Mouse (Mus musculus) bone marrow macrophage, adult 2 months (primary cell): ENCODE data around the gene Ptger4. TPM values are rescaled to one million over a fixed set of nuclear protein-coding genes. Genes with fewer than 3 reads are reported as not detected.
"Not testable (repeated sequence)": the region's sequence is repeated elsewhere in the genome, so short reads cannot be mapped to it uniquely, and the experiment has no call there.

Source experiments
- H3K27ac ChIP-seq: 2 replicates; pipeline ENCODE4 v1.5.1; 2012; ENCODE audit warnings: low read depth, low read length; ENCODE audit not compliant: insufficient read depth
- H3K4me1 ChIP-seq: 2 replicates; pipeline ENCODE4 v1.6.1; 2012; ENCODE audit warnings: low read length; ENCODE audit not compliant: control insufficient read depth, insufficient read depth
- H3K4me3 ChIP-seq: 2 replicates; pipeline ENCODE4 v1.5.1; 2012; ENCODE audit warnings: mild to moderate bottlenecking, low read length, moderate library complexity; ENCODE audit not compliant: insufficient read depth
- CTCF ChIP-seq: IDR thresholded peaks from 2 replicates; pipeline ENCODE4 v1.5.1; 2012; ENCODE audit warnings: low read depth, mild to moderate bottlenecking, low read length, moderate library complexity
- POLR2A ChIP-seq: IDR thresholded peaks from 2 replicates; pipeline ENCODE4 v1.6.1; 2012; ENCODE audit warnings: mild to moderate bottlenecking, low read depth, low read length, borderline replicate concordance
- polyA plus RNA-seq: library from polyadenylated mRNA; stranded (reverse); fragments of >200 nt; gene quantifications from 2 replicates; pipeline ENCODE4 v1.2.4, GENCODE M21; 2012; ENCODE audit not compliant: missing spikeins, insufficient read depth, insufficient read length

Ptger4 gene
- polyA plus RNA-seq, 1 experiment, result 32.5 TPM

- no peak overlapping the region for H3K4me3 ChIP-seq
- TF ChIP-seq CTCF (no peak), POLR2A (no peak)
- peaks cover 24% of the 10 kb centered on the region for H3K4me1 ChIP-seq
- H3K27ac ChIP-seq, result no peak overlapping the region
Measured at GRCm38 (mm10) chr15:5238553-5238952, 5.4 kb downstream of the Ptger4 start.

DNA sequence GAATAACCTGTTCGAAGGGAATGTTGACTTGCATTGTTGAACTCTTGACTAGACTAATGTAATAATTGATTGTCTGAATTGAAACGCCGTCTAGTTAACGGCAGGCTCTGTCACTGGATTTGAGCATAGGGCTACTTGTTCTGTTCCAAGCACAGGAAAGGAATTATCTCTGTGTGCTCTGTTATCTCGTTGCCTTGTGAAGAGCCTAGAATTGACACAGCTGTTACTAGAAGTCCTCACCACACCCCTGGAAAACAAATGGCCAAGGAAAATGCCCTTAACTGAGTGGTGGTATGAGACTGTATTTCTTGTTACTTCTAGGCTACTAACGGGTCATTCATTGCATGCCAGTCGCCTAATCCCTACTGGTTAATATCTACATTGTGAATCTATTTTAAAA, 5.9 kb downstream of the Ptger4 start:
- Histone ChIP-seq H3K27ac (no peak overlapping the region), H3K4me3 (no peak overlapping the region), H3K4me1 (peaks cover 24% of the 10 kb centered on the region)
- TF ChIP-seq POLR2A (no peak), CTCF (no peak)

GRCm38 (mm10) chr15:5237012-5237660, 6.9 kb downstream of the Ptger4 start:
- no peak overlapping the region for H3K4me3 ChIP-seq
- H3K27ac ChIP-seq, result 0 out of 2 replicates have a peak overlapping the region, but pooled peaks have one; percentile 10
- TF ChIP-seq POLR2A (no peak), CTCF (no peak)
- peaks cover 24% of the 10 kb centered on the region for H3K4me1 ChIP-seq

GRCm38 (mm10) chr15:5236538-5236937, 7.4 kb downstream of the Ptger4 start:
- Histone ChIP-seq H3K27ac (no peak overlapping the region), H3K4me3 (no peak overlapping the region), H3K4me1 (peaks cover 24% of the 10 kb centered on the region)
- peak; percentile 98 for TF ChIP-seq CTCF
- TF ChIP-seq POLR2A, result no peak

- TF ChIP-seq CTCF (no peak), POLR2A (no peak)
- Histone ChIP-seq H3K4me3 (no peak overlapping the region), H3K27ac (no peak overlapping the region), H3K4me1 (peaks cover 24% of the 10 kb centered on the region)
Measured at GRCm38 (mm10) chr15:5235527-5235926, 8.5 kb downstream of the Ptger4 start.

GRCm38 (mm10) chr15:5234659-5235058, 9.3 kb downstream of the Ptger4 start:
- Histone ChIP-seq H3K27ac (no peak overlapping the region), H3K4me1 (peaks cover 17% of the 10 kb centered on the region), H3K4me3 (no peak overlapping the region)
- TF ChIP-seq POLR2A (no peak), CTCF (no peak)

- not testable (repeated sequence) for H3K27ac ChIP-seq, H3K4me1 ChIP-seq, H3K4me3 ChIP-seq
Measured at GRCm38 (mm10) chr15:5230746-5231145, 13.2 kb downstream of the Ptger4 start.

GRCm38 (mm10) chr15:5220491-5220890, 23.5 kb downstream of the Ptger4 start:
- TF ChIP-seq CTCF (no peak), POLR2A (no peak)
- H3K27ac ChIP-seq, result no peak overlapping the region
- H3K4me1 ChIP-seq, result peaks cover 2% of the 10 kb centered on the region

GRCm38 (mm10) chr15:5209116-5209515, 34.9 kb downstream of the Ptger4 start:
- no peak for TF ChIP-seq POLR2A
- TF ChIP-seq CTCF, result no peak
- Histone ChIP-seq H3K4me3 (no peak overlapping the region), H3K27ac (no peak overlapping the region), H3K4me1 (peaks cover 25% of the 10 kb centered on the region)

More at GRCm38 (mm10) chr15:5220491-5220890, 23.5 kb downstream of the Ptger4 start:
- H3K4me3 ChIP-seq, result no peak overlapping the region

DNA sequence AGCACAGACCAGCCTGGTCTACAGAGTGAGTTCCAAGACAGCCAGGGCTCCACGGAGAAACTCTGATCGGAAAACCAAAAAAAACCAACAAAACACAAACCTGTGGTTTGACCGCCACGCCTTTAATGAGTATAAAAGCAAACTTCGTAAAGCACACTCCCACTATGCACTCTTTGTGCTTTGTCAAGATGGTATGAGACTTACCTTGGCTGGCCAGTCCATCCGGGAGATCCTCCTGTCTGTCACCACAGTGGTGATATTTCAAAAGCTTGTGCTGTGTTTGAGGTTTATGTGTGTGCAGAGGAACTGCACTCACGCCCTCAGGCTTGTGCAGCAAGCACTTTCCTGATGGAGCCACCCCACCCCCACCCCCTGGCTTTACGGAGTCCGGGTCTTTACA, 38.8 kb downstream of the Ptger4 start:
- H3K4me3 ChIP-seq, result no peak overlapping the region
- no peak for TF ChIP-seq POLR2A
- TF ChIP-seq CTCF, result no peak
- H3K27ac ChIP-seq, result no peak overlapping the region
- H3K4me1 ChIP-seq, result peaks cover 28% of the 10 kb centered on the region

- Histone ChIP-seq H3K27ac (no peak overlapping the region), H3K4me3 (no peak overlapping the region), H3K4me1 (peaks cover 9% of the 10 kb centered on the region; the same call in 1 of the 2 replicates)
- TF ChIP-seq CTCF (no peak), POLR2A (no peak)
Measured at GRCm38 (mm10) chr15:5196691-5197090, 47.3 kb downstream of the Ptger4 start.
